Mouse (Mus musculus) adrenal gland, adult 18-20 months (tissue): ENCODE measurements at regions not wholly inside any gene's neighbourhood (a gene's known extent, or its start where the extent isn't known, plus 50 kb on each side); places are given as distances from the start of the nearest gene placed in this dataset.

Experiments used
- DNase-seq, 2 experiments: peaks; one replicate each; pipeline ENCODE4 v3.0.0; 2021 to 2022; ENCODE audit warnings: low spot score in 2 of 2

GRCm38 (mm10) chr7:95460889-95461288, 710.2 kb upstream of the Tenm4 start:
- no peak for DNase-seq

GRCm38 (mm10) chr7:95465506-95465905, 705.5 kb upstream of the Tenm4 start:
- peak in 1 of 2 experiments; percentile 12 for DNase-seq

DNA sequence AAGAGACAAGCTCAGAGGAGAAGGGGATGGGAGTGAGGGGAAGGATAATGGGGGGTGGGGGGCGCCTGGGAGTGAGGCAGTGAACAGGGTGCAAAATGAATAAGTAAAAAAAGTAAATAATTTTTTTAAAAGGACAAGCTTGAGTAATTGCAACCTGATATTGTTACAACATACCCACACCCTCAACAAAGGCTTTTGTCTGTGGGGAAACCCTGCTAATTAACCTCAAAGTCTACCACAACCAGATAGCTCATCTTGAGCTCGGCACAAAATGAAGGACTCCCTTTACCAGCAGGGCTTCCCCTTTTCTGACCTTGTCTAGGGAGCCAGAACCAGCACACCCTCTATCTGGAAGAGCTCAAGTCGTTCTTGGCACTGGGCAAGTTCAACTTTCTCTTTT, 704.0 kb upstream of the Tenm4 start:
- no peak for DNase-seq

GRCm38 (mm10) chr7:95473892-95474291, 697.2 kb upstream of the Tenm4 start:
- no peak for DNase-seq

DNA sequence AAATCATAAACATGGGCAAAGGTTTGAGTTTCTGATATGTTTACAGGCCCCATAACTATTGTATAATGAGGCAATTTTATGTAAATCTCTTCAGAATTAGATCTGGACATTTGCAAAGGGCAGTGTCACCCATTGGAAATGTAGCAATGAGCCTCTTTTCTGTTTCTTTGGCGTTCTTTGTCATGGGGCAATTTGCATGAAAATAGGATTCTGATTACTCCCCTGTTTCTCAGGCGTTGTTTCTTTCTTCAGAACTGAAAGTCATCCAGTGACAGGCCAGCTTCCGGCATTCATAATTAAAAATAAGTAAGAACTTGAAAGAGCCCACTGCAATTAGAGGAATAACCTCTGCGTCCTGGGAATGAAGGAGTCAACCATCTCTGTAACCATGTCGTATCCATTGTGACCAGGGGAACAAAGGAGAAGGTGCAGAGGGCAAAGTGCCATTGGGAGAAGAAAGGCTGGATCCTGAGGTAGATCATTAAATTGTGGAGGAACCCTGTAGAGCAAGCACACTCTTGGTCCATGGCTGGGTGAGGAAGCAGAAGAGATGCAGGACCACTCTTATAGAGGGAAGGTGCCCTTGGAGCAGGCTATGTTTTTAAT, 690.8 kb upstream of the Tenm4 start:
- no peak for DNase-seq

- DNase-seq = peak in 1 of 2 experiments; percentile 19
Observed at GRCm38 (mm10) chr7:95489666-95490065, 681.4 kb upstream of the Tenm4 start.

DNA sequence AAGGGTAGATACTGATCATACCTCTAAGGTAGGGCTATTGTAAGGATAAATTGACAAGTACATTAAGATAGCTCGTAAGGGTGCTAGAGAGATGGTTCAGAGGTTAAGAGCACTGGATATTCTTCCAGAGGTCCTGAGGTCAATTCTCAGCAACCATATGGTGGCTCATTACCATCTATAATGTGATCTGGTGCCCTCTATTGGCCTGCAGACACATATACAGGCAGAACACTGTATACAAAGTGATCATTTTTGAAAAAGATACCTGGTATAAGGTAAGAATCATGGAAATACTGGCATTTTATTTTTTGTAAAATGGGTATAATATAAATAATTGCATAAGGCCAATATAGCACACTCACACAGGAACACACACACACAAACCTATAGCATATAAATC, 676.3 kb upstream of the Tenm4 start:
- no peak for DNase-seq

- DNase-seq = no peak
Observed at GRCm38 (mm10) chr7:95502959-95503358, 668.1 kb upstream of the Tenm4 start.

- no peak for DNase-seq
Observed at GRCm38 (mm10) chr7:95547256-95547655, 623.8 kb upstream of the Tenm4 start.

DNA sequence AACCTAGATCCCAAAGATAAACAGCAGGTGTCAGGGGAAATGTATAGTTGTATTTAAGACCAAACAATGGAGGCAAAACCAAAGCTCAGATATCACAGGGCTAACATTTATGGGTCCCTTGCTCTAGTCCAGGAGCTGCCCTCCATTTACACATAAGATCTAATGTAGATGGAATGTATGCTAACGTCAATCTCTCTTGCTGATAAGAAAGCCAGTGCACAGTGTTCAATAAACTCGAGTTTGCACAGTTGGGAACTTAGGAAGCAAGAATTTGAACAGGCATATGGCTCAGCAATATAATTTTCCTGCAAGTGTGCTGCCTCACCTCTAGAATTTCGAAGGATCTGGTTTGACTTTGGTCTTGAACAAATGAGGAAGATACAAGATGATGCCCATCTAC, 620.9 kb upstream of the Tenm4 start:
- no peak for DNase-seq

GRCm38 (mm10) chr7:95551798-95552387, 619.2 kb upstream of the Tenm4 start:
- no peak for DNase-seq

GRCm38 (mm10) chr7:95558589-95558988, 612.5 kb upstream of the Tenm4 start:
- no peak for DNase-seq

DNA sequence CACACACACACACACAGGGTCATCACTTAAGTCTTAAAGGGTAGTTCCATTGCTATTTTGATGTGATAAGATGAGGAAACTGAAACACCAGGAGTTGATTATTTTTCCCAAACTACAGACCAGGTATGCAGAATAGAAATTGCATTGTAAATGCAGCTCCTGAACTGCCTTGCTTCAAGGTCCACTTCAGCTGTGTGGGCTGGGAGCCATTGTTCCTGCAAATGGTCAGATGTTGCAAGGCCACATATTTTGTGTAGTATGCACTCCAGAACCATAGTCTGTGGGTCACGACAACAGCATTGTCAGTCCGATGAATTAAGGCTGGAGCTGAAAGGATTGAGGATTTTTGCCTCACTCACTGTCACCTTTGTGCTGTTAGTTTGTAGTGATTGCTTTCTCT, 592.4 kb upstream of the Tenm4 start:
- no peak for DNase-seq

- no peak for DNase-seq
Observed at GRCm38 (mm10) chr7:95581325-95581724, 589.7 kb upstream of the Tenm4 start.

- no peak for DNase-seq
Observed at GRCm38 (mm10) chr7:95598339-95598738, 572.7 kb upstream of the Tenm4 start.

DNA sequence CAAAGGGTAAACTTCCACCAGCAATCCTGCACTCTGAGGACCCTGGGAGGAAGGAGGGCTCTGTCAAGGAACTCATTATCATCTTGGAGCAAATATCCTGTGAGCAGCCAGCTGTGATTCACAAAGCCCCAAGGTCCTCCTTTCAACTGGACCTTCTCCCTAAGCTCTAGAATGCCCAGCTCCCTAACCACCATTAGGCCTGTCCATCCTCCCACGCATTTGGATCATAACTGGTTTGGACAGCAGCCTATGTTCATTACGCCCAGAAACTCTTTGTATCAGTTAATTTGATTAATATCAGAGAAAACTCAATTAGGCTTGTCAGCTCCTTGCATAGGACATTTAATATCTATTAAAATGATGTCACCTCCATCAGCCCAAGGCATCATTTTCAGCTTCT, 557.3 kb upstream of the Tenm4 start:
- DNase-seq = no peak

GRCm38 (mm10) chr7:95617370-95617769, 553.7 kb upstream of the Tenm4 start:
- DNase-seq = no peak

- no peak for DNase-seq
Observed at GRCm38 (mm10) chr7:95618170-95618569, 552.9 kb upstream of the Tenm4 start.

GRCm38 (mm10) chr7:95620079-95620478, 551.0 kb upstream of the Tenm4 start:
- DNase-seq = no peak

DNA sequence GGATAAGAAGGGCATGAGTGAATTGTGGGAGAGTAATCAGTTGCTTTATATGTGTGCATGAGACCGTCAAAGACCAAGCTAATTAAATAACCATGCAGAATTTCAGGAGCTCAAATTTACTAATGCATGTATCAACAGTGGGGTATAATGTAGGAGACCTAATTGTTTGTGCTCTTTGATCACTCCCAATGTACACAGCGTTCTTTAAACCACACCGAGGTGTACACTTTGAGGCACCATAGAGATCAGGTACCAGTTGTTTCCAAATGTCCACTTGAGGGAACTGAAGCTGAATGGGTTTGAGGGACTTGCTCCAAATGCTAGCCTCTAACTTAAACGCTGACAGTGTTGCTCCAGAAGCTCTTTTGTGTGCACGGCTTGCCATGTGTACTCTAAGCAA, 530.4 kb upstream of the Tenm4 start:
- no peak for DNase-seq

DNA sequence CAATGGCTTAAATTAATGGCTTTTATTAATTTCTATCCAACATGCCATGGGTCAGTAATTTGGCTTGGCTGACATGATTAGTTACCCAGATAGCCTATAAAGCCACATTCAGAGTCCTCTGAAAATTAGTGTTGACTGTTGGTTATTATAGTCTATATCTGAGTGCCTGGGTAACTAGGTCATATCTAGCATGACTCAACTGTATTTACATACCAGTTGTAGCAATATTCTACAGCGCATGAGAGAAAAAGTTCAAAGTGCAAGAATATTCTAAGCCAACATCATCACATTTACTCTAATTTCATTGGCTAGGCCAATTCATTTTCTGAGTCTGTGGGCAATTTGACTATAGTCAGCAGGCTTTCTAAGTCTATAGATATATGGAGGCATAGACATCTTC, 496.7 kb upstream of the Tenm4 start:
- no peak for DNase-seq

DNA sequence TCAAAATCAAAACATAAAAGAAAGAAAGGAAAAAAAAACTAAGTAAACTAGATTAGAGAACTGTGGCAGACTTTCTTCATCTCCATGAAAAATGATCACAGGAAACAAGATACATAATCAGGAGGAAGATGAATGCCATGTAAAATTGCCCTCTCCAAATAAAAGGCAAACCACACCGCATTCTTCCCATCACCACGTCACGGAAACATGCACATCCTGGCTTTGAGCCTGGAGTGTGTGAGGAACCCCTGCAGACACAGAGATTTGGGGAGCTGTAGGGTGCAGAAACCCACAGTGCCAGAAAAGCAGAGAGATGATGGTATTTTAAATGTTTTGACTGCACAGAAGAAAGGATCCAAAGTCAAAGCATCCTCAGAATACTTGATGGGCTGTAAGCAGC, 488.5 kb upstream of the Tenm4 start:
- no peak for DNase-seq

- no peak for DNase-seq
Observed at GRCm38 (mm10) chr7:95687733-95688132, 483.3 kb upstream of the Tenm4 start.
